Mouse (Mus musculus) liver, embryonic 14.5 days (tissue): ENCODE results near the gene Ccna2. TPM values are rescaled to one million over a fixed set of nuclear protein-coding genes. Genes with fewer than 3 reads are reported as not detected.

Experiments used
- ATAC-seq: fragments of 200-750 bp; cut with Nextera tagmentation; 2 replicates; pipeline ENCODE4 v1.8.0; 2017; ENCODE audit warnings: moderate number of reproducible peaks, mild to moderate bottlenecking, moderate library complexity; ENCODE audit not compliant: insufficient read depth
- DNase-seq, 3 experiments: peaks; one replicate each; pipeline ENCODE4 v3.0.0-alpha.2; 2012 to 2013; ENCODE audit warnings: low read depth in 3 of 3, low spot score in 3 of 3
- H3K27ac ChIP-seq: fragments of 300-500 bp; sonication (generic); 2 replicates; pipeline ENCODE4 v1.5.1; 2014; ENCODE audit warnings: moderate library complexity, mild to moderate bottlenecking, control low read depth, inconsistent platforms
- H3K27me3 ChIP-seq: fragments of 300-500 bp; sonication (generic); 2 replicates; pipeline ENCODE4 v1.6.1; 2014; ENCODE audit warnings: mild to moderate bottlenecking, low read length, moderate library complexity; ENCODE audit not compliant: control insufficient read depth, insufficient read depth
- H3K36me3 ChIP-seq: fragments of 300-500 bp; sonication (generic); replicated peaks from 2 replicates; pipeline ENCODE4 v1.6.1; 2014; ENCODE audit warnings: low read depth; ENCODE audit not compliant: control insufficient read depth, insufficient read depth
- H3K4me1 ChIP-seq, 2 experiments: fragments of 200-500 bp in 1 of 2; fragments of 300-500 bp in 1 of 2; sonication (generic) in 1 of 2; replicated peaks; 2 replicates each; pipeline ENCODE4 v1.6.1; 2012 to 2014; ENCODE audit warnings: antibody characterized with exemption in 1 of 2, inconsistent platforms in 1 of 2, low read length in 1 of 2; ENCODE audit not compliant: control insufficient read depth in 2 of 2, insufficient read depth in 2 of 2
- H3K4me2 ChIP-seq: fragments of 300-500 bp; sonication (generic); 2 replicates; pipeline ENCODE4 v1.6.1; 2014; ENCODE audit warnings: low read depth, mild to moderate bottlenecking, control low read depth, moderate library complexity
- H3K4me3 ChIP-seq, 2 experiments: fragments of 200-500 bp in 1 of 2; fragments of 300-500 bp in 1 of 2; sonication (generic) in 1 of 2; 2 replicates each; pipeline ENCODE4 v1.5.1; 2012 to 2014; ENCODE audit warnings: low read depth in 2 of 2, low read length in 2 of 2, mild to moderate bottlenecking in 2 of 2, control low read depth in 1 of 2, inconsistent platforms in 1 of 2, moderate library complexity in 1 of 2; ENCODE audit not compliant: insufficient read depth in 1 of 2
- H3K9ac ChIP-seq: fragments of 300-500 bp; sonication (generic); replicated peaks from 2 replicates; pipeline ENCODE4 v1.6.1; 2014; ENCODE audit warnings: mild to moderate bottlenecking, control low read depth, moderate library complexity
- H3K9me3 ChIP-seq: fragments of 300-500 bp; sonication (generic); 2 replicates; pipeline ENCODE4 v1.6.1; 2016; ENCODE audit warnings: low read length, mixed read lengths; ENCODE audit not compliant: control insufficient read depth
- CTCF ChIP-seq: IDR thresholded peaks from 2 replicates; pipeline ENCODE4 v1.5.1; 2016; ENCODE audit warnings: antibody characterized with exemption, low read depth, control low read depth
- EP300 ChIP-seq: IDR thresholded peaks from 2 replicates; pipeline ENCODE4 v1.6.1; 2016; ENCODE audit warnings: antibody characterized with exemption, low read depth
- WGBS: fragments of 180-500 bp; shearing (Covaris S2); extraction: QIAGEN DNeasy Blood & Tissue Kit; methylation state at CpG from one replicate; pipeline ENCODE4 v1.1.7; 2014; ENCODE audit not compliant: insufficient replicate concordance; 5-methylcytosine and 5-hydroxymethylcytosine counted together
- polyA plus RNA-seq, 2 experiments: library from polyadenylated mRNA; depleted of rRNA in 1 of 2; stranded (reverse) in 1 of 2; unstranded in 1 of 2; fragments of >200 nt; fragmentation: Nextera tagmentation in 1 of 2; extraction: Ambion mirVana in 1 of 2; gene quantifications; 2 replicates each; pipeline versions ENCODE4 v1.2.1 to v1.2.3; 2012 to 2014

Ccna2 gene
- polyA plus RNA-seq, 2 experiments, result 155 to 295 TPM

DNA sequence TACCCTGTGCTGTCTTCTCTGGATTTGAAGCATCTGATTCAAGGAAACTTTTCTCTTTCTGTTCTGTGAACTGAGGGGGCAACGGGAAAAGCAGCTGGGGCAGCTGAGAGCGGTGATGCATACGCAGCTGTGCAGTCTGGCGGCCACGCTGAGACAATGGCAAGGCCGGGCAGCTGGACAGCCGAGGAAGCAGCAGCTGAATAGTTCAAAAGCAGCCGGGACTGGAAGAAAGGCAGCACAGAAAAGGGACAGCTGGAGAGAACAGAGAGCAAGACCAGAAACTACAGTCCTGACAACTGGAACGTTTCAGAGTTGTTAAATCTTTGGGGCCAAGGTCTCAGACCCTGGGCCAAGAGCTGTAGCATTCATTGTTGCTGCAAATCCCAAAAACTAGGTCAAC, 20.6 kb downstream of the Ccna2 start:
- DNase-seq (no peak), ATAC-seq (no peak)
- TF ChIP-seq EP300 (no peak), CTCF (no peak)
- Histone ChIP-seq H3K27ac (no peak overlapping the region), H3K9ac (no peak overlapping the region), H3K36me3 (peaks cover 14% of the 10 kb centered on the region), H3K27me3 (no peaks in the 10 kb centered on the region), H3K4me1 (peaks cover 4 to 8% of the 10 kb centered on the region in 2 experiments), H3K9me3 (no peaks in the 10 kb centered on the region), H3K4me3 (no peak overlapping the region), H3K4me2 (0 out of 2 replicates have a peak overlapping the region, but pooled peaks have one; percentile 89)
- WGBS, result 46% methylated on average over 9 of the region's 9 CpGs

DNA sequence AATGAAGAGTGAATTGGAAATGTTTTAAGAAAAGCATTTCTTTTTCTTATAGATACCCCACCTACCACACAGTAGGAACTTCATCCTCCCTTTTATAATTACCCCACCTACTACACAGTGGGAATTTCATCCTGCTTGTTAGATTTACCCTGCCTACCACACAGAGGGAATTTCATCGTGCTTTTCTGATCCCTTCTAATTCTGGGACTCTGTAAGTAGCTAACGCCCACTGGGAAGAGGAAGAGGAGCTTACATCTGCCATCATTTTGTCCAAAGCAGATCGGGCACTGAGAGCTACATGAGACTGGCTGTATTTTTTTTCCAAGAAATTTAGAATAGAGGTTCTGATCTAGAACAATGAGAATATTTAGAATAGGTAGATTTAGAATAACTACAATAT, 27.0 kb downstream of the Ccna2 start:
- no peak for DNase-seq
- H3K4me1 ChIP-seq, result no peaks in the 10 kb centered on the region
- H3K36me3 ChIP-seq, result no peaks in the 10 kb centered on the region
- no peaks in the 10 kb centered on the region for H3K27me3 ChIP-seq
- no peak overlapping the region for H3K4me2 ChIP-seq
- no peak overlapping the region for H3K9ac ChIP-seq
- no peak for ATAC-seq
- no peak for TF ChIP-seq CTCF
- TF ChIP-seq EP300, result no peak
- no peak overlapping the region for H3K27ac ChIP-seq
- no peak overlapping the region for H3K4me3 ChIP-seq
- H3K9me3 ChIP-seq, result no peaks in the 10 kb centered on the region
- WGBS, result 61% methylated on average over 3 of the region's 3 CpGs

DNA sequence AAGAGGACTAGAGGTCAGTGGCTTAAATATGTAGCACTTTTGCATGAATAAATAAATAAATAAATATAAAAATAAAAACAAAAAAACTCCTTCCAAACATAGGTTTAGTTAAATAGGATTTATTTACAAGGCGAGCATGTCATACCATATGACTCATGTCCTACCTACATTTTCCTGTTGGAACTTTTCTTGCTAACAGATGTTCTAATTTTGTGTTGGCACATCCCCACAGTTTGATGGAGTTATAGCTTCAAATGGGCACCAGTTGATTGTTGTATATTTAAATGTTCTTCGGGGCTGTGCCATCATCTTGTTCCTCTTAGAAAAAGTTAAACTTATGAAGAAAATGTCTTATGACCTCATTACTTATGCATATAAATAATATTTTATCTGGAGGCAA, 30.6 kb downstream of the Ccna2 start:
- Histone ChIP-seq H3K4me2 (no peak overlapping the region), H3K4me3 (no peak overlapping the region), H3K36me3 (no peaks in the 10 kb centered on the region), H3K9ac (no peak overlapping the region), H3K27me3 (no peaks in the 10 kb centered on the region), H3K27ac (no peak overlapping the region), H3K9me3 (no peaks in the 10 kb centered on the region), H3K4me1 (no peaks in the 10 kb centered on the region)
- 53% methylated on average over 2 of the region's 2 CpGs for WGBS
- DNase-seq (no peak), ATAC-seq (no peak)
- TF ChIP-seq EP300 (no peak), CTCF (no peak)

DNA sequence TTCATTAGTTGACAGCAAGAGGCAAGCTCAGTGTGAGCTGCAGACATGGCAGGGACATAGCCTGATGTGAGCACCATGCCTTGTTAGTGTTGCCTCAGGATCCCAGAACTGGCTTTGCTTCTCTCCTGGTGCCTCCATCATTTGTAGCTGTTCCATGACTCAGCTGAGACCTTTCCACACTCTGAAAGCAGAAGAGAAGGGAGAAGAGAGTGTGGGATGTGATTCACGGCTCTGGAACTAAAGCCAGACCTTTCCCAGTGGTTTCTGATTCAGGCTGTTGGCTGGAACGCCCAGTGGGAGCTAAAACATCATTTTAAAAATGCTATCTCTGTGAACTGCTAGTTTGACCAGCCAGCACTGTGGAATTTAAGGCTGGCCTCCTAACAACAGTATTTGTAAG, 31.2 kb downstream of the Ccna2 start:
- H3K27ac ChIP-seq, result no peak overlapping the region
- 32% methylated on average over 2 of the region's 2 CpGs for WGBS
- no peaks in the 10 kb centered on the region for H3K9me3 ChIP-seq
- no peaks in the 10 kb centered on the region for H3K36me3 ChIP-seq
- H3K27me3 ChIP-seq, result no peaks in the 10 kb centered on the region
- no peak for DNase-seq
- no peak overlapping the region for H3K4me3 ChIP-seq
- TF ChIP-seq CTCF, result no peak
- TF ChIP-seq EP300, result no peak
- no peak overlapping the region for H3K4me2 ChIP-seq
- ATAC-seq, result no peak
- H3K4me1 ChIP-seq, result no peaks in the 10 kb centered on the region
- no peak overlapping the region for H3K9ac ChIP-seq

GRCm38 (mm10) chr3:36537701-36538470, 34.1 kb downstream of the Ccna2 start:
- no peaks in the 10 kb centered on the region for H3K36me3 ChIP-seq
- H3K4me3 ChIP-seq, result no peak overlapping the region
- DNase-seq (no peak), ATAC-seq (no peak)
- H3K4me2 ChIP-seq, result no peak overlapping the region
- TF ChIP-seq EP300, result no peak
- H3K9me3 ChIP-seq, result no peaks in the 10 kb centered on the region
- H3K4me1 ChIP-seq, result peaks cover 0 to 5% of the 10 kb centered on the region in 2 experiments; a peak in 1 of 4 replicates
- WGBS, result 68% methylated on average over 4 of the region's 4 CpGs
- no peaks in the 10 kb centered on the region for H3K27me3 ChIP-seq
- H3K27ac ChIP-seq, result no peak overlapping the region
- no peak overlapping the region for H3K9ac ChIP-seq
